Mouse (Mus musculus): Measurements from ENCODE around the gene Kprp. TPM values are rescaled to one million over a fixed set of nuclear protein-coding genes. Genes with fewer than 3 reads are reported as not detected.

Gene Kprp
- polyA plus RNA-seq, 1 experiment, result not detected

- H3K79me3 ChIP-seq (ENCODE audit: low read depth), result no peaks in the 10 kb centered on the region
- TF ChIP-seq FOSL1 (IDR thresholded peaks at IDR 0.05; ENCODE audit: insufficient read depth, low read length, poor library complexity, severe bottlenecking) (no peak), USF1 (IDR thresholded peaks at IDR 0.05; ENCODE audit: low read depth) (no peak), MAX (IDR thresholded peaks at IDR 0.05) (no peak), CTCF (IDR thresholded peaks at IDR 0.05; ENCODE audit: control insufficient read depth, insufficient read depth, insufficient read length) (no peak), MYOG (IDR thresholded peaks at IDR 0.05; ENCODE audit: control insufficient read depth, extremely low read depth, insufficient read length) (no peak), CEBPB (IDR thresholded peaks at IDR 0.05; ENCODE audit: low read depth) (no peak), MYOD1 (IDR thresholded peaks at IDR 0.05; ENCODE audit: control insufficient read depth, insufficient read length, low read depth) (no peak)
Measured at GRCm38 (mm10) chr3:92815581-92815980, 11.5 kb downstream of the Kprp start.

GRCm38 (mm10) chr3:92807791-92808190 is 19.3 kb downstream of the Kprp start, which contains the start of gene Lce1k:
Lce1k (minus strand) TSS chr3:92807891.
- no peaks in the 10 kb centered on the region for H3K79me2 ChIP-seq (ENCODE audit: control insufficient read depth, insufficient read depth)
- TF ChIP-seq MAX (IDR thresholded peaks at IDR 0.05) (no peak), CTCF (IDR thresholded peaks at IDR 0.05; ENCODE audit: control insufficient read depth, insufficient read depth, insufficient read length) (no peak)
- H3ac ChIP-seq (ENCODE audit: control insufficient read depth, insufficient read length, low read depth), result no peak within 1 kb of the TSS
- H3K36me3 ChIP-seq (ENCODE audit: control insufficient read depth, insufficient read depth), result no peaks in the 10 kb centered on the region
- H3K4me3 ChIP-seq (ENCODE audit: insufficient read depth, poor library complexity, severe bottlenecking), result no peak within 1 kb of the TSS
- no peaks in the 10 kb centered on the region for H3K27me3 ChIP-seq (ENCODE audit: control insufficient read depth, insufficient read depth, insufficient read length)
- no peaks in the 10 kb centered on the region for H3K79me3 ChIP-seq (ENCODE audit: low read depth)

More at GRCm38 (mm10) chr3:92815581-92815980, 11.5 kb downstream of the Kprp start:
- Histone ChIP-seq H3K36me3 (ENCODE audit: control insufficient read depth, insufficient read depth) (no peaks in the 10 kb centered on the region), H3K79me2 (ENCODE audit: control insufficient read depth, insufficient read depth) (no peaks in the 10 kb centered on the region), H3ac (ENCODE audit: control insufficient read depth, insufficient read length, low read depth) (no peak overlapping the region), H3K4me3 (ENCODE audit: insufficient read depth, poor library complexity, severe bottlenecking) (no peak overlapping the region), H3K27me3 (ENCODE audit: control insufficient read depth, insufficient read depth, insufficient read length) (no peaks in the 10 kb centered on the region)

GRCm38 (mm10) chr3:92790414-92790813 is 36.6 kb downstream of the Kprp start, which contains the start of gene Lce1j:
Lce1j (minus strand) TSS chr3:92790514.
- no peak for TF ChIP-seq CTCF (IDR thresholded peaks at IDR 0.05; ENCODE audit: control insufficient read depth, insufficient read depth, insufficient read length)
- TF ChIP-seq FOSL1 (IDR thresholded peaks at IDR 0.05; ENCODE audit: insufficient read depth, low read length, poor library complexity, severe bottlenecking), result no peak
- no peak for TF ChIP-seq MYOD1 (IDR thresholded peaks at IDR 0.05; ENCODE audit: control insufficient read depth, insufficient read length, low read depth)
- no peak for TF ChIP-seq USF1 (IDR thresholded peaks at IDR 0.05; ENCODE audit: low read depth)
- no peak for TF ChIP-seq MAX (IDR thresholded peaks at IDR 0.05)
- TF ChIP-seq MYOG (IDR thresholded peaks at IDR 0.05; ENCODE audit: control insufficient read depth, extremely low read depth, insufficient read length), result no peak
- TF ChIP-seq CEBPB (IDR thresholded peaks at IDR 0.05; ENCODE audit: low read depth), result no peak
- Histone ChIP-seq H3K79me2 (ENCODE audit: control insufficient read depth, insufficient read depth) (no peaks in the 10 kb centered on the region), H3K4me3 (ENCODE audit: insufficient read depth, poor library complexity, severe bottlenecking) (no peak within 1 kb of the TSS), H3ac (ENCODE audit: control insufficient read depth, insufficient read length, low read depth) (no peak within 1 kb of the TSS), H3K27me3 (ENCODE audit: control insufficient read depth, insufficient read depth, insufficient read length) (no peaks in the 10 kb centered on the region), H3K36me3 (ENCODE audit: control insufficient read depth, insufficient read depth) (no peaks in the 10 kb centered on the region), H3K79me3 (ENCODE audit: low read depth) (no peaks in the 10 kb centered on the region)

GRCm38 (mm10) chr3:92778799-92779198 is 48.2 kb downstream of the Kprp start, which contains the start of gene Lce1i:
Lce1i (minus strand) TSS chr3:92778899.
- Histone ChIP-seq H3K27me3 (ENCODE audit: control insufficient read depth, insufficient read depth, insufficient read length) (peaks cover 4% of the 10 kb centered on the region), H3K79me2 (ENCODE audit: control insufficient read depth, insufficient read depth) (no peaks in the 10 kb centered on the region), H3ac (ENCODE audit: control insufficient read depth, insufficient read length, low read depth) (no peak within 1 kb of the TSS), H3K36me3 (ENCODE audit: control insufficient read depth, insufficient read depth) (no peaks in the 10 kb centered on the region), H3K79me3 (ENCODE audit: low read depth) (no peaks in the 10 kb centered on the region), H3K4me3 (ENCODE audit: insufficient read depth, poor library complexity, severe bottlenecking) (no peak within 1 kb of the TSS)
- no peak for TF ChIP-seq MYOG (IDR thresholded peaks at IDR 0.05; ENCODE audit: control insufficient read depth, extremely low read depth, insufficient read length)
- TF ChIP-seq FOSL1 (IDR thresholded peaks at IDR 0.05; ENCODE audit: insufficient read depth, low read length, poor library complexity, severe bottlenecking), result no peak
- TF ChIP-seq MAX (IDR thresholded peaks at IDR 0.05), result no peak
- TF ChIP-seq USF1 (IDR thresholded peaks at IDR 0.05; ENCODE audit: low read depth), result no peak
- no peak for TF ChIP-seq CTCF (IDR thresholded peaks at IDR 0.05; ENCODE audit: control insufficient read depth, insufficient read depth, insufficient read length)

Other genes starting within 250 kb of the Kprp start
- gene Smcp, start 238.2 kb downstream of the Kprp start, polyA plus RNA-seq (2012; fragmentation: generic; extraction: Trizol), result not detected
- not detected for gene 2210017I01Rik, start 219.8 kb downstream of the Kprp start, polyA plus RNA-seq (2012; fragmentation: generic; extraction: Trizol)
- gene Lce6a, start 205.6 kb downstream of the Kprp start, polyA plus RNA-seq (2012; fragmentation: generic; extraction: Trizol), result not detected
- gene Lce1a1, start 178.9 kb downstream of the Kprp start, polyA plus RNA-seq (2012; fragmentation: generic; extraction: Trizol), result not detected
- not detected for gene Lce1b, start 170.3 kb downstream of the Kprp start, polyA plus RNA-seq (2012; fragmentation: generic; extraction: Trizol)
- not detected for gene Lce1a2, start 156.9 kb downstream of the Kprp start, polyA plus RNA-seq (2012; fragmentation: generic; extraction: Trizol)
- gene Lce1c, start 148.0 kb downstream of the Kprp start, polyA plus RNA-seq (2012; fragmentation: generic; extraction: Trizol), result not detected
- gene Lce1d, start 140.0 kb downstream of the Kprp start, polyA plus RNA-seq (2012; fragmentation: generic; extraction: Trizol), result not detected
- not detected for gene Lce1e, start 118.2 kb downstream of the Kprp start, polyA plus RNA-seq (2012; fragmentation: generic; extraction: Trizol)
- gene Lce1f, start 106.9 kb downstream of the Kprp start, polyA plus RNA-seq (2012; fragmentation: generic; extraction: Trizol), result 0.83 TPM
- not detected for gene Gm38119, start 88.2 kb downstream of the Kprp start, polyA plus RNA-seq (2012; fragmentation: generic; extraction: Trizol)
- 14.2 TPM for gene Lce1g, start 74.9 kb downstream of the Kprp start, polyA plus RNA-seq (2012; fragmentation: generic; extraction: Trizol)
- 0.35 TPM for gene Lce1h, start 62.2 kb downstream of the Kprp start, polyA plus RNA-seq (2012; fragmentation: generic; extraction: Trizol)
- gene Lce1i, start 48.3 kb downstream of the Kprp start, polyA plus RNA-seq (2012; fragmentation: generic; extraction: Trizol), result not detected
- not detected for gene Lce1j, start 36.7 kb downstream of the Kprp start, polyA plus RNA-seq (2012; fragmentation: generic; extraction: Trizol)
- not detected for gene Lce1k, start 19.4 kb downstream of the Kprp start, polyA plus RNA-seq (2012; fragmentation: generic; extraction: Trizol)
- not detected for gene Lce1l, start 24.0 kb upstream of the Kprp start, polyA plus RNA-seq (2012; fragmentation: generic; extraction: Trizol)
- gene 2310050C09Rik, start 43.0 kb upstream of the Kprp start, polyA plus RNA-seq (2012; fragmentation: generic; extraction: Trizol), result not detected
- not detected for gene Lce3a, start 99.0 kb upstream of the Kprp start, polyA plus RNA-seq (2012; fragmentation: generic; extraction: Trizol)
- not detected for gene Lce3b, start 105.7 kb upstream of the Kprp start, polyA plus RNA-seq (2012; fragmentation: generic; extraction: Trizol)
- not detected for gene Lce3c, start 117.2 kb upstream of the Kprp start, polyA plus RNA-seq (2012; fragmentation: generic; extraction: Trizol)
- gene Lce3d, start 130.1 kb upstream of the Kprp start, polyA plus RNA-seq (2012; fragmentation: generic; extraction: Trizol), result not detected
- not detected for gene Lce3e, start 139.8 kb upstream of the Kprp start, polyA plus RNA-seq (2012; fragmentation: generic; extraction: Trizol)
- not detected for gene Lce3f, start 165.0 kb upstream of the Kprp start, polyA plus RNA-seq (2012; fragmentation: generic; extraction: Trizol)
- gene Crct1, start 188.4 kb upstream of the Kprp start, polyA plus RNA-seq (2012; fragmentation: generic; extraction: Trizol), result not detected
- gene Lce1m, start 191.8 kb upstream of the Kprp start, polyA plus RNA-seq (2012; fragmentation: generic; extraction: Trizol), result not detected
- 0.09 TPM for gene Gm4858, start 241.6 kb upstream of the Kprp start, polyA plus RNA-seq (2012; fragmentation: generic; extraction: Trizol)